Mouse (Mus musculus) limb, embryonic 10.5 days (tissue): ENCODE results near the gene Rnf39. TPM values are rescaled to one million over a fixed set of nuclear protein-coding genes. Genes with fewer than 3 reads are reported as not detected.

Experiments used
- DNase-seq: peaks from one replicate; pipeline ENCODE4 v3.0.0-alpha.2; 2017; ENCODE audit warnings: low spot score
- H3K27ac ChIP-seq: fragments of 300-500 bp; sonication (generic); 2 replicates; pipeline ENCODE4 v1.5.1; 2016; ENCODE audit warnings: mild to moderate bottlenecking
- H3K27me3 ChIP-seq: fragments of 300-500 bp; sonication (generic); 2 replicates; pipeline ENCODE4 v1.6.1; 2016; ENCODE audit warnings: low read depth, mild to moderate bottlenecking; ENCODE audit not compliant: poor library complexity, severe bottlenecking
- H3K36me3 ChIP-seq: fragments of 300-500 bp; sonication (generic); 2 replicates; pipeline ENCODE4 v1.6.1; 2016; ENCODE audit warnings: mild to moderate bottlenecking, moderate library complexity
- H3K4me1 ChIP-seq: fragments of 300-500 bp; sonication (generic); 2 replicates; pipeline ENCODE4 v1.6.1; 2016
- H3K4me3 ChIP-seq: fragments of 300-500 bp; sonication (generic); 2 replicates; pipeline ENCODE4 v1.5.1; 2016; ENCODE audit warnings: mild to moderate bottlenecking, moderate library complexity
- H3K9me3 ChIP-seq: fragments of 300-500 bp; sonication (generic); replicated peaks from 2 replicates; pipeline ENCODE4 v1.6.1; 2016; ENCODE audit warnings: mild to moderate bottlenecking
- WGBS: fragments of 180-500 bp; shearing (Covaris S2); methylation state at CpG from one replicate; pipeline ENCODE4 v1.1.7; 2016; 5-methylcytosine and 5-hydroxymethylcytosine counted together
- polyA plus RNA-seq: library from polyadenylated mRNA; unstranded; fragments of >200 nt; fragmentation: Nextera tagmentation; extraction: Ambion mirVana; gene quantifications from 2 replicates; pipeline ENCODE4 v1.2.1, GENCODE M21; 2016

Rnf39 gene
- polyA plus RNA-seq, 1 experiment from 2014 or later = 0.45 TPM

GRCm38 (mm10) chr17:36995448-36995847, 52.7 kb downstream of the Rnf39 start:
- no peak overlapping the region for H3K27ac ChIP-seq
- no peaks in the 10 kb centered on the region for H3K36me3 ChIP-seq
- H3K9me3 ChIP-seq = no peaks in the 10 kb centered on the region
- 75% methylated on average over 3 of the region's 3 CpGs for WGBS
- H3K4me1 ChIP-seq = no peaks in the 10 kb centered on the region; the same call in 1 of the 2 replicates
- no peak overlapping the region for H3K4me3 ChIP-seq
- no peaks in the 10 kb centered on the region for H3K27me3 ChIP-seq
- DNase-seq = no peak

- H3K36me3 ChIP-seq = no peaks in the 10 kb centered on the region
- H3K4me1 ChIP-seq = peaks cover 5% of the 10 kb centered on the region; the same call in 1 of the 2 replicates
- H3K4me3 ChIP-seq = no peak overlapping the region
- no peaks in the 10 kb centered on the region for H3K9me3 ChIP-seq
- DNase-seq = peak; percentile 87
- 28% methylated on average over 7 of the region's 7 CpGs for WGBS
- no peak overlapping the region for H3K27ac ChIP-seq
- H3K27me3 ChIP-seq = no peaks in the 10 kb centered on the region
Observed at GRCm38 (mm10) chr17:36997033-36997735, 54.5 kb downstream of the Rnf39 start.

Other genes starting within 250 kb of the Rnf39 start
- not detected in 2 replicates for gene H2-M10.5, start 170.0 kb upstream of the Rnf39 start, polyA plus RNA-seq
- gene H2-M10.6, start 130.7 kb upstream of the Rnf39 start, polyA plus RNA-seq = not detected in 2 replicates
- 36.7 and 48.1 TPM in 2 replicates for gene Trim26, start 105.8 kb upstream of the Rnf39 start, polyA plus RNA-seq
- 0.18 and 0.30 TPM in 2 replicates for gene Trim15, start 75.7 kb upstream of the Rnf39 start, polyA plus RNA-seq
- 5.1 and 5.8 TPM in 2 replicates for gene Trim10, start 73.3 kb upstream of the Rnf39 start, polyA plus RNA-seq
- not detected in 2 replicates for gene Trim40, start 52.8 kb upstream of the Rnf39 start, polyA plus RNA-seq
- not detected in 2 replicates for gene Trim31, start 44.8 kb upstream of the Rnf39 start, polyA plus RNA-seq
- gene Ppp1r11, start 8.8 kb downstream of the Rnf39 start, polyA plus RNA-seq = 152 and 174 TPM in 2 replicates
- gene Znrd1, start 15.6 kb downstream of the Rnf39 start, polyA plus RNA-seq = 107 and 114 TPM in 2 replicates
- gene Znrd1as, start 15.7 kb downstream of the Rnf39 start, polyA plus RNA-seq = 8.9 and 9.5 TPM in 2 replicates
- not detected in 2 replicates for gene 2410137M14Rik, start 38.3 kb downstream of the Rnf39 start, polyA plus RNA-seq
- 0.55 and 1.2 TPM in 2 replicates for gene H2-M5, start 46.6 kb downstream of the Rnf39 start, polyA plus RNA-seq
- 69.9 and 92.6 TPM in 2 replicates for gene Zfp57, start 58.2 kb downstream of the Rnf39 start, polyA plus RNA-seq
- 0.08 and 0.20 TPM in 2 replicates for gene Mog, start 80.5 kb downstream of the Rnf39 start, polyA plus RNA-seq
- gene Gabbr1, start 103.0 kb downstream of the Rnf39 start, polyA plus RNA-seq = 6.6 and 9.0 TPM in 2 replicates
- gene Olfr90, start 145.6 kb downstream of the Rnf39 start, polyA plus RNA-seq = 0.06 TPM in 1 of 2 replicates, not detected in the other
- 0.05 TPM in 1 of 2 replicates, not detected in the other for gene Olfr91, start 155.4 kb downstream of the Rnf39 start, polyA plus RNA-seq
- gene Olfr92, start 177.2 kb downstream of the Rnf39 start, polyA plus RNA-seq = not detected in 2 replicates
- not detected in 2 replicates for gene Olfr93, start 218.6 kb downstream of the Rnf39 start, polyA plus RNA-seq